Mouse (Mus musculus): ENCODE measurements around the gene Cacna2d3. TPM values are rescaled to one million over a fixed set of nuclear protein-coding genes. Genes with fewer than 3 reads are reported as not detected.

Cacna2d3 gene
- 1 to 10 TPM in 1 of 2 experiments, under 1 TPM in 1; 0.62 to 1.7 TPM for total RNA-seq (2021)
- long read RNA-seq, experiment 1, partial matches to known transcripts = 0 of 7 reads
- long read RNA-seq, experiment 1, other reads (novel, unspliced or antisense) = 7 of 7 reads
- long read RNA-seq, experiment 2, partial matches to known transcripts = 0 of 12 reads
- long read RNA-seq, experiment 2, other reads (novel, unspliced or antisense) = 12 of 12 reads

DNA sequence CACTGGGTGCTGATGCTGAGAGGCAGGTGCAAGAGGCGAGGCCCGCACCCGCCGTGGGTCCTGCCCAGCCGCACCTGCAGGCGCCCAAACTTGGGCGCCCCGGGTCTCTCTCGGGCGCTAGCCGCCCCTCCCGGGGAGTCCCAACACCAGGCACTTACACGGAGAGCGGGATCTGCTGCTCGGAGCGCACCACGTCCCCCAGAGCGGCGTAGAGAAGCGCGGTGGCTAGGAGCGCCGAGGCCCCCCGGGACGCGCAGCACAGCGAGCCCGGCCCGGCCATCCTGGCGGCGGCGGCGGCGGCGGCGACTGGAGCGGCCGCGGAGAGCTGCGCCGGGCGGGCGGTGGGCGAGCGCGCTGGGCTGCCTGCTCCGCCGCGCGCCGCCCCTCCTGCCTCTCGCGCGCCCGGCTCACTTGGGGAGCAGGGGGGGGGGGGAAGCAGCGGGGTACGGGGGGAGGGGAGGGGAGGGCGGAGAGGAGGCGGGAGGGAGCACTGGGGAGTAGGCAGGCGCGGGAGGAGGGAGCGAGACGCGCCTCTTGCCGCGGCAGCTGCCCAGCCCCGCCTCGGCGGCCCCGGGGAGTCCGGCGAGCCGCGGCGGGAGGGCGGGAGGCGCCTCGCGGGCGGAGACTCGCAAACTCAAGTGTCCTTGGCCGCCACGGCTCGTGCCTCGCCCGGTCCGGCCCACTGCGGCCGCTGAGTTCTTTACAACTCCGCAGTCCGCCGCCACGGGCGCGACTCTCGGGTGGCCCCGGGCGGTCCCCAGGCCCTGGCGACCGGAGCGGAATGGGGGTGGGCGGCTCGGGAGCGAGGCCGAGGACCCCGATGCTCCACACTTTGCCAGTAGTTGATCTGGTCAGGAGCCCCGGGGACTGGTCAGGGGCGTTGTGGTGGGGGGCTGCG lies at the start of gene Cacna2d3:
Cacna2d3 (minus strand) TSS at position 377 of the 898 bp plus-strand sequence.
- intact Hi-C loops (cut with DNase I; ENCODE audit: low total_unique reads) = no loop called here
- peak; percentile 48 for DNase-seq

DNA sequence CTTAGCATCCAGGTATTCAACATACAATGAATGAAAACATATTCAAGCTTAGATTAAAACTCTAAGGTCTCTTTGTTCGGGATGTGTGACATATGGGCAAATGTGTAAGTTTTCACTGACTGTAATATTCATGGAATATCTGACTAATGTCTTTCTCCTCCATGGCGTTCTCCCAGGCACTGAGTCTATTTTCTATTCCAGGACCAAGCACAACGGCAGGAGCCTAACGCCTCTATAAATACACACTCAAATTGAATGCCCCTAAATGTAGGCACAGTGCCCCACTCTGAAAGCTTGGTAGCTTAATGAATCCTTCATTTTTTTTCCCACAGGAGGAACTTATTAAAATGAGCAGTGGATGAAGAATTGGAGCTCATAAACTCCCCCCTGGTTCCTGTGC lies 47.8 kb upstream of the Cacna2d3 start:
- intact Hi-C loops (cut with DNase I; ENCODE audit: low total_unique reads) = no loop called here
- no peak for DNase-seq

DNA sequence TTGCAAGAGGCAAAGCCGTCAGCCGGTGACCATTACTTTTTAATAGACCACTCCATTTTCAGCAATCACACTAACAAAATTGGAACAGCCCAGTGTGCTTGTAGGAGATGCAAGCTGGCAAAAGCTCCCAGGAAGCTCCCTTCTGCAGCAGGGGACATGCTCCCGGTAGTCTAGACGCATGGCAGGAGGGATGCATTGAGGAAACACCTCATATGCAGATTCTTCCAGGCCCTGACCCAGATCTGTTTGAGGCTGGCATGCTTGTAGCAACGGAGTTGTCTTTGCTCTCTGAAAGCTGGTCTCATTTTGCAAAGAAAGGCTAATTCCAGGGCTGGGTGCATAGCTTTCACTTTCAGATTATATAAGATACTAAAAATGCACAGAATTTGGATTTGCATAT lies 31.2 kb upstream of the Cacna2d3 start:
- DNase-seq = no peak
- intact Hi-C loops (cut with DNase I; ENCODE audit: low total_unique reads) = no loop called here

DNA sequence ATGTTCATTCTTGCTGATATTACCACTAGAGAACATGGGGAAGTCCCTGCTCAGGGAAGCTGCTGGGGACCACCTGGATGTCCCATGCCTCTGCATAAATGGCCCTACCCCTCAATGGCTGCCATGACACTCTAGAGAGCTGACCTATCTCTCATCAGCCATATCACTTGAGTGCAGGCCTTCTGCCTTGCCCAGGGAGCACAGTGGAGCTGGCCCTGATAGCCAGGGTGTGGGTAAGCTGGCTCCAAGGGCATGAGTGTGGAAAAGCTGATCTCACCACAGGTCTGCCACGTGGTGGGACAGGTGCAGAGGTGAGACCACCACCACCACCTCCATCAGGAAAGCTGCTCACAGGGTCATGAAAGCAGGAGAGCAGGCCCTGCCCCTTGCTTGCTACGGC lies 17.1 kb upstream of the Cacna2d3 start:
- intact Hi-C loops (cut with DNase I; ENCODE audit: low total_unique reads) = no loop called here
- DNase-seq = no peak

DNA sequence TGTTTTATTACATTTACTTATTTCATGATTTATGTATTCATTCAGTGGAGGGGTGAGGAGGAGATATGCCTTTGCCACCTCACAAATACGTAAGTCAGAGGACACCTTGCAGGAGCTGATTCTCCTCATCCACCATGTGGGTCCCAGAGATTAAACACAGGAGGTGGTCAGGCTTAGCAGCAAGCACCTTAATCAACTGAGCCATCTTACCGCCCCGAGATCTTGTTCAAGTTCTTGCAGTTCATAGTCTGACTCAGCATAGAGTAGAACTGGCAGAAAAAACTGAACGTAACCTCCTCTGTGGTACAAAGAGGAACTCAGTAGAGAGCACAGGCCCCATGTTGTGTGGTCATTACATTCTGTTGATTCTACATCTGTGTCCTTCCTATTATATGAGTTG lies 8.6 kb upstream of the Cacna2d3 start:
- DNase-seq = no peak
- intact Hi-C loops (cut with DNase I; ENCODE audit: low total_unique reads) = no loop called here

DNA sequence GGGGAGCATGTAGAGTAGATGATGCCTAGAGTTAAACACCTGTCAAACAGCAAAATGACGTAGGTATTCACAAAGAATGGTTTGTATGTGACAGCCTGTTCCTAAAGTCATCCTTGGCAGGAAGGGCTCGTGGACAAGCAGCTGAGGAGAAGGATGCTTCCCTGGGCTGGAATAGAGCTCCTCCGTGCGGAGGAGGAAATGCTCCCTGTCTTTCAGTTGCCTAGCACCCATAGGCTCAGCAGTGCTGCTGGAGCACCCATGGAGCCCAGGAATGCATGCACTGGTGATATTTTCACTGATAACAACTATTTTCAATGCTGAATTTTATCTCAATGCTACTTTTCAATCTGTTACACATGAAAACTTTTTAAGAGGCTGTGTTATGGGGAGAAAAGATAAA lies 7.3 kb upstream of the Cacna2d3 start:
- intact Hi-C loops (cut with DNase I; ENCODE audit: low total_unique reads) = no loop called here
- no peak for DNase-seq

DNA sequence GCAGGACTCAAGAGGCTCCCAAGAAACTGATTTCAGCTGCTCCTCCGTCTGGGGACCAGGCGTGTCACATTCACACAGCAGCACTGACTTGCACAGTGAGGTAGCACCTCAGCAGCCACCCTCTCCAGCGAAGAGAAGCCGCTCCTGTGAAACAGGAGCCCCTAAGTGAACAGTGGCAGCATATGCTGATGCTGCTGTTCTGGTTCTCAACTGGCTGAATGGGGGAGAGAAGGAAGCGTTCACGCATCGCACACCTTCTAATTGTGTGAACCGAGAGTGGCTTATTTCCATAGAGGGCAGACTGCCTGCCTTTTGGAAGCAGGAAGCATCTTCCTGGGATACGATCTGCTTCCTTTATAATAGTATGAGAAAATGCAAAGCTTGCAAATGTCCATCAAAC lies 5.9 kb upstream of the Cacna2d3 start:
- intact Hi-C loops (cut with DNase I; ENCODE audit: low total_unique reads) = no loop called here
- DNase-seq = no peak

DNA sequence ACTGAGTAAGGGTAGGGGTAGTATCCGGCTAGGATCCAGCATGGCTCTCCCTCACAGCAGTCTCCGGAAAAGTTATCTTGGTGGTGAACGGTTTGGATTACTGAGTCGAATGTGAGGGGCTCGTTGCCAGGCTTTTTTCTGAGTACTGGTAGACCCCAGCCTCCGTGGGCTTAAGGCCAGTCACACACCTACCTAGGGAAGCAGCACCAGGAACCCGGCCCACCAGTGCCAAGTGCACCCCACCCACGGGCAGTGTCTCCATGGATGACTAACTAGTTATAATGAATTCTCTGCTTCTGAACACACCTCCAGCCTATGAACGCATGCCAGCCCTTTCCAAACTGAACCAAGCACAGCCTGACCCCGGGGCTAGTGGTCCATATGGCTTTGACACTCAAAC lies 1.6 kb upstream of the Cacna2d3 start:
- intact Hi-C loops (cut with DNase I; ENCODE audit: low total_unique reads) = no loop called here
- DNase-seq = no peak

DNA sequence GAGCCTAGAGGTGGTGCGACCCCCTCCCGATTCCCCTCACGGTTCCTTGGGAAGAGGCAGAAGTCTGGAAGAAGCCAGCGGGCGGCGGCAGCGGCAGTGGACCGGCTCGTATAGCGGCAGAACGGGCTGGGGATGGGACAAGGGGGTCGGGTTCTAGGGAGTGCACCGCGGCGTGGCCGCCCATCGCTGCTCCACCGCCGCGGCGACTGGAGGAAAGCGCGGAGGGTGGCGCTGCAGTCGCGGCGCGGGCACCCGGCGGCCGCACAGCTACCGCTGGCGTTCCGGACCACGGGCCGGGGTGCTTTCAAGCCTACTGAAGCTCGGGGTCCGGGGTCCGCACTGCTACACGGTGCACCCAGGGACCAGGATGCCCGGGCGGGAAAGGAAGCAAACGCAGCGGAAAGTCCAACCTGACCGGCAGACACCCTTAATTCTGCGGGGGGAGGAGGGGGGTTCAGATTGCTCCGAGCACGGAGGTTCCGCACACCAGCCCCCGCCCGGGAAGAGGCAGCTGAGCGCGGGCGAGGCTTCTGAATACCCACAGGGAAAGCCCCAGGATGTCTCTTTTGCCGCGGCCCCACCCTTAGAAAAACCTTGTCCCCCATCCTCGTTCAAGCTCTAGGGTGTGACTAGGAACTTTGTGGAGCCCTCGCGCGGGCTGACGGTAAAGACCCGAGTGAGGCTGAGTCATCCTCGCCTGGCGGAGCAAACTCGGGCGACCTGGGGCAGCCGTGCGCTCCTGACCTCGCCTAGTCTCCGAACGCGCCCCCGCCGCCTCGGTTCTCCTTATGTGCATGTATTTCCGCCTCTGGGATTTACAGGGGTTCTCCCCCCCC lies 940 bp upstream of the Cacna2d3 start:
- intact Hi-C loops (cut with DNase I; ENCODE audit: low total_unique reads) = no loop called here
- DNase-seq = peak; percentile 6

DNA sequence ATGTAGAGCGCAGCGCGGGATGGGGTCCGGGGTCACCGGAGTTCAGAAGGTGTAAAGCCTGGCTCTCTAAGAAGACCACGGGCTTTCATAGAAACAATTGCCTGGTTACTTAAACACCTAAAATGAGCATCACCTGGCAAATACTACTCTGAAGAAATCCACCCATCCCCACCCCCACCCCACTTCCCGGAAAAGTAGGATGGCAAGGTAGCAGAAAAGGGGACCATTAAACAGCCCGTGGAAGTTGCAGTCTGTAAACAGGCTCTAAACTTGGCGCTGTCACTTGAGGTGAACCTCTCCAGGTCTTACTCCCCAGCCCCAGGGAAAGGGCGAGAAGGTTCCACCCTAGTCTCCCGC lies 555 bp downstream of the Cacna2d3 start:
- DNase-seq = no peak
- intact Hi-C loops (cut with DNase I; ENCODE audit: low total_unique reads) = no loop called here

DNA sequence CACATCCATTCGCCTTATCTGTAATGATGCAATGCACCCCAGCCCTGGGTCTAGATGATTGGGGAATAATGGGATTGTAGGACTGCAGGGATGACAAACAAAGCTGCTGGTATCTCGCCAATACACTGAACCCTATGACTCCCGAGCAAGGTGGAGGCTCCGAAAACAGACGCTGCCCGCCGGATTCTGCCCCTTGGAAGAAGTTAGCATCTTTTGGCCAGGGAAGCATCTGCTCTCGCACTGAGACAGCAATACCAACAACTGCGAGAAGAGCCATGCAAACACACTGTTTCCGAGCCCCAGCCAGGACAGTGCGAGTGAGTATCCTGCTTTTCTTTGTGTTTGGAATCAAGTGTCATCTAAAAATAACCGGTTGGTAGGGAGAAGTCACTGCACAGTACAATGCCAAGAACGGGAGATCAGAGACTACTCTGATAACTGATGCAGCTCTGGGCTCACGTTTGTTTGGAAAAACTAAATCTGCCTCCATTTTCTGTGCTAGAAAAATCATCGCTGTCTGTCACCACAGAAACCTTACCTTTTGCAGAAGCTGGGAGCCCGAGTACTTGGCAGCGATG lies 1.2 kb downstream of the Cacna2d3 start:
- intact Hi-C loops (cut with DNase I; ENCODE audit: low total_unique reads) = no loop called here
- DNase-seq = no peak

DNA sequence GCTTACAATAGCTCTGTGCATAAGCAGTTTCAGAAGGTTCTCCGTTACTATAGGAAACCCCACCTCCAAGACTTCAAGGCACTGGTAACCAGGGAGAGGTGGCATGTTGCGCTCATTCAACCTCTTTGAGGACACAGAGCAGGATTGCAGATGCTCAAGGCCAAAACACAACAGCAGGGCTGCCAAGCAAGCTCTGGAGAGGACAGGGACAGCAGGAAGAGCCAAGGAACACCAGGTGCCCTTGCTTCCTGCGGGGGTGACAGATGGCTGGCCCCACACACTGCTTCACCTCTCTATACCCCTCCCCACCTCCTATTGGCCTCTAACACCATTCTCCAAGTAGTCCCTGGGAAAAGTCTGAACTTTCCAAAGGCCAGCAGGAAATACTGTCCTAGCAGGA lies 9.0 kb downstream of the Cacna2d3 start:
- intact Hi-C loops (cut with DNase I; ENCODE audit: low total_unique reads) = no loop called here
- DNase-seq = no peak

DNA sequence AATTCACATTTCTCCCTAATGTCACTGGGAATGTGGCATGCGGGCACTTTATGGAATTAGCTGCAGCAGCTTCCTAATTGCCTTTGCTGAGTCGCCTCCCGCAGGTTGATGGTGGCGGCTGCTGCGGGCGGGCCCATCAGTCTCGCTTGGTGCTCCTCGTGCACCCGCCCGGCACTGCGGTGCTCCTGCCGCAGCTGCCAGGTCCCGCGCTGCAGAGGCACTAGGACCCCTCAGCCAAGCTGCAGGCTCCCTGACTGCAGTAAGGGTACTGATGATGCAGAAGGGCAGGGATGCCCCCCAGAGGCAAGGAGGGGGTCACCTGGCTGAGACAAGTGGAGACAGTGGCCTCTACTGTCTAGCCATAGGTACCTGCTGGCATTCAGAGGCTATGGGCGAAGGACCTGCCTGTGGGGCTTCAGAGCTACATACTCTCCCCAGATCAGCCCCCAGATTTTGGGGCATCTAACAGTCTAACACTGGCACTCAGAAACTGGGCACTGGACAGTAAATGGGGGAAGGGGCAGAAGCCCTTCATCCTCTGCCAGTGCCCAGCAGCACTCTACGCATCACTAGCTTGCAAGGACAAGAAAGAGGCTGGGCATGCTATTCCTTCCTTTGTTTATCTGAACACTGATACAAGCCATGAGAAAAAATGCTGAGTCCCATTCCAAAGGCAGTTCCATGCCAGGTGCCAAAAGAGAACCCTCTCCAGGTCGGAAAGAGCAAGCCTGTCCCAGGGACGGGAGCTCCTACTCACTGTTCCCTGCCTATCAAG lies 13.9 kb downstream of the Cacna2d3 start:
- DNase-seq = no peak
- intact Hi-C loops (cut with DNase I; ENCODE audit: low total_unique reads) = no loop called here

DNA sequence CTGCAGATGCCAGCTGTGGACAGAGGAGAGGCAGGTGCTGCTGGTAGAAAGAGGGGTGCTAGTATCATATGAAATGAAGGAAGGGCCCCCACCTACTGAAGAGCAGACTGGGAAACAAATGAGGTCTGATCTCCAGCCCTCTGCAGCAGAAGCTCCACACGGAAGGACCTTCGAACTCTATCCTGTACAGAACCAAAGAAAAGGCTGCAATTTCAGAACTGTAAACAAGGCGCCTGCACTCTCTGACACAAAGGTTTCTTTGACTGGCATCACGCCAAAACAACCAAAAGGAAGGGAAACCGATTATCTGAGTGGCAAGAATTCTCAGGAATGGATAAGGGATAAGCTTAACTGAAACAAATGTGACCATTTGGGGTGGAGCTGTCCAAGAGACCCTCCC lies 18.9 kb downstream of the Cacna2d3 start:
- intact Hi-C loops (cut with DNase I; ENCODE audit: low total_unique reads) = no loop called here
- no peak for DNase-seq

DNA sequence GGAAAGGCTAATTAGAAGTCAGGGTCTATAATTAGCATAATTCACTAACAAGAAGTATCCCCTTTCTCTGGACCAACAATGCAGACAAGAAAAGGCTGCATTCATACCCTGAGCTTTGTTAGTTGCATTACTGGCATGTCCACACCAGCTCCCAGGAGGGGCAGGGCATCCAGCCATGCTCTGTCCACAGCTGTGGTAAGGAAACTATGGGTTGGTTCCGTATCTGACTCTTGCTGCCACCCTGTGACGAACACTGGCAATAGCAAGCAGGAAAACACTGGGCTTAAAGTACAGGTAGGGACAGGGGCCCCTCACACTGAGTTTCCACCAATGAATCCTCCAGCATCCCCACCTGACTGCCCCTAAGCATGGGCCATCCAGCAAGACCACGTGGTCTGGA lies 25.5 kb downstream of the Cacna2d3 start:
- no peak for DNase-seq
- intact Hi-C loops (cut with DNase I; ENCODE audit: low total_unique reads) = no loop called here

DNA sequence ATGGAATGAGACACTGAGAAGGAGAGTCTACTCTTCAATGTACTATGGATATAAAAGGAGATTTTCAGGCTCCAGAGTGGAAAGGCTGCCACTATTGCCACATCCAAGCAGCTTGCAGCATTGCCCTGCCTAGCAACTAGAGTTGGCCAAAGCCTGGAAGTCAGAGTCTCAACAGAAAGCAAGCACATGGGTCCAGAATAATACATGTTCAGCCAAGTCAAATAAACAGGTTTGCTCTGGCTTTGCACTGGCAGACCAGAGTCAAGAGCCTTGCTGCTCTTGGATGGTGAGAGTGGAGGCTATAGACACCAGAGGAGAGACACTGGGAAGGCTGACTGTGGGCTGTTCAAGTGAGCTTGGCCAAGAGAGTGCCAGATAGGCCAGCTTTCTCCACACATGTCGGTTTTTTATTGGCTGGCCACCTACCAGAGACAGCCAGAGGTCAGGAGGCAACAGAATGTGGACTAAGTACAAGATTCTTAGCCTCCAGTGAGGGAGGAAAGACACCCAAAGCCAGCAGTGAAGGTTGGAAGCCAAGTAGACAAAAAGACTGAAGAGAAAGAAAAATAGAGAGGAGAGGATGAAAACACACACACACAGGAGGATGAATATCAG lies 49.1 kb downstream of the Cacna2d3 start:
- DNase-seq = no peak
- intact Hi-C loops (cut with DNase I; ENCODE audit: low total_unique reads) = no loop called here

DNA sequence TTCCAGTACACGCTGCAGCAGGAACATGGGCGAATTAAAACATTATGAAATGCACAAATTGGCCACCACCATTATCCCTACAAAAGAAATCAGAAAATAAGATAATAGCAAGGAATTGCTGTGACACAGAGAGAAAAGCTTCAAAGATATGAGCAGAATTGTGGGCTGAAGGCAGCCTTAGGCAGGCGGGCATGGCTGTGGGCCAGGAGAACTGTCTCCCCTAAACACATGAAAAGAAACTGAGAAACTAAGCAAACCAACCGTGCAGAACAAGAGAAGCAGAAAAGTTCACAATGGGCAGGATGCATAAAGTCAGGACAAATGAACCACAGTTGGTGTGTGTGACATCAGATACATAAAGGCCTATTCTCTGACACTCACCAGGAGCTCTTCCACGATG lies 51.8 kb downstream of the Cacna2d3 start:
- no peak for DNase-seq
- intact Hi-C loops (cut with DNase I; ENCODE audit: low total_unique reads) = no loop called here

DNA sequence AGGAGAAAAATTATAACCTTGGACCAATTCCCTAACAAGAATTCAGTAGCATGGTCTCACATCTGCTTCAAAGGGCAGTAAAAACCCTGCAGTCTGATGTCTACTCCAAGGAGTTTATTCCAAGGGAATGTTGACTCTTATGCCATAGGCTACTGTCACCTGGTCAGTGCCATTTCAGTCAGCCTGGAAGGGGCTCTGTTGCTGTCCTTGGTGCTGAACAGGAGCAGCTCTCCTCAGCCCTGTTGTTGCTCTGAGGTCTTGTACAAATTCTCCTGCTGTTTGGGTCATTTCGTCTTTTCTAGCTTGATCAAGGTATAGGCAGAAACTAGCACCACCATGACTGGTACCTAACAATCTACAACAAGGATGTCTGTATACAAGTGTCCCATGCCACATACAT lies 64.7 kb downstream of the Cacna2d3 start:
- intact Hi-C loops (cut with DNase I; ENCODE audit: low total_unique reads) = no loop called here
- no peak for DNase-seq

DNA sequence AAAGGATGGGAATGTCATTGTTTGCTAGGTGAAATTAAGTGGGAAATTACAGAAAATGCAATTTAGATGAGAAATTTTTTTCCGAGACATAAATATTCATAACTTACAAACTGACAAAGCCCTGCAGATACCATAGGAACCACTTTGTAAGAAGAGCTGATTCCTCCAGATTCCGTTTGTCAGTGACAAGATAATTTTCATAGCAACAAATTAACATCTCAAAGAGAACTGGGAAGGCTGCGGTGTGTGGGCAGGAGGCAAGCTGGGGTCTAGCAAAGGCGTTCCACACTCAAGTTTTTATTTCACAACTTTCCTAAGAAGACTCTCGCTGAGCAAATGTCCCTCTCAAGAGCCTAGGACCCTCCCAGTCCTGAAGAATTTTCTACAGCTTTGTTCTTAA lies 71.1 kb downstream of the Cacna2d3 start:
- intact Hi-C loops (cut with DNase I; ENCODE audit: low total_unique reads) = no loop called here
- no peak for DNase-seq
